Mouse (Mus musculus): ENCODE measurements around the gene Gjd3. TPM values are rescaled to one million over a fixed set of nuclear protein-coding genes. Genes with fewer than 3 reads are reported as not detected.
A peak's percentile ranks its signal among the peaks of the same experiment; 100 is the strongest.
"Not testable (repeated sequence)": the region's sequence is repeated elsewhere in the genome, so short reads cannot be mapped to it uniquely, and the experiment has no call there.

Gjd3 gene
- polyA plus RNA-seq, 1 experiment from 2014 or later, result not detected

GRCm38 (mm10) chr11:98937410-98937913, 45.4 kb downstream of the Gjd3 start:
- peak overlapping the region; percentile 83 for H3K9ac ChIP-seq
- no peaks in the 10 kb centered on the region for H3K27me3 ChIP-seq (ENCODE audit: insufficient read depth, low read length)
- H3K4me2 ChIP-seq, result peak overlapping the region; percentile 94
- ATAC-seq (ENCODE audit: insufficient read depth), result peak; percentile 84
- H3K36me3 ChIP-seq (ENCODE audit: insufficient read depth), result no peaks in the 10 kb centered on the region
- H3K9me3 ChIP-seq (ENCODE audit: low read depth, low read length), result no peaks in the 10 kb centered on the region
- peak overlapping the region; percentile 97 for H3K27ac ChIP-seq (ENCODE audit: low read depth)
- peaks cover 62% of the 10 kb centered on the region for H3K4me1 ChIP-seq (ENCODE audit: insufficient read depth)
- peak overlapping the region; percentile 76 for H3K4me3 ChIP-seq (ENCODE audit: low read depth, low read length)
- peak; percentile 96 for DNase-seq
- no peak for TF ChIP-seq CTCF (IDR thresholded peaks at IDR 0.05; ENCODE audit: low read depth)
- under 1% methylated on average over 37 of the region's 38 CpGs for WGBS

- ATAC-seq (ENCODE audit: insufficient read depth) (peak; percentile 28; the same call in 1 of the 2 replicates), DNase-seq (peak; percentile 74)
- Histone ChIP-seq H3K9me3 (ENCODE audit: low read depth, low read length) (no peaks in the 10 kb centered on the region), H3K27ac (ENCODE audit: low read depth) (peak overlapping the region; percentile 97), H3K4me1 (ENCODE audit: insufficient read depth) (peaks cover 63% of the 10 kb centered on the region), H3K9ac (peak overlapping the region; percentile 83), H3K27me3 (ENCODE audit: insufficient read depth, low read length) (no peaks in the 10 kb centered on the region), H3K4me2 (peak overlapping the region; percentile 94), H3K4me3 (ENCODE audit: low read depth, low read length) (peak overlapping the region; percentile 76), H3K36me3 (ENCODE audit: insufficient read depth) (no peaks in the 10 kb centered on the region)
- WGBS, result under 1% methylated on average over 23 of the region's 23 CpGs
- no peak for TF ChIP-seq CTCF (IDR thresholded peaks at IDR 0.05; ENCODE audit: low read depth)
Measured at GRCm38 (mm10) chr11:98936606-98937409, 46.0 kb downstream of the Gjd3 start.

DNA sequence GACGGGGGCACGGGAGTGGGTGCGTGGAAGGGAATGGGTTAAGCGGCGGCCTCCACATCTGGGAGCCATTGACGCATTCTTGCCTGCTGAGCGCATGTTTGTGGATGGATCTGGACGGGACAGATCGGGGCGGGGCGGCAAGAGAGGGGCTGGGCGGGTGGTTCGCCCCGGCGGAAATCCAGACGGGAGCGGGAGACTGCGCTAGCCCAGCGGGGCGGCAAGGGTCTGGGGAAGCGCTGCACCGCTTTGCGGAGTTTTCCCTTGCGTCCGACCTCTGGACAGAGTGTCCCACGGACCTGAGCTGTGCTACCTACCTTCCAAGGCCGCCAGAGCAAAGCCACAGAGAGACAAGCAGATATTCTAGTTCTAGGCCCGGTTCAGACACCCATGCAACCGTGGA, 46.6 kb downstream of the Gjd3 start:
- under 1% methylated on average over 29 of the region's 29 CpGs for WGBS
- peak overlapping the region; percentile 76 for H3K4me3 ChIP-seq (ENCODE audit: low read depth, low read length)

GRCm38 (mm10) chr11:98935123-98935522, 47.7 kb downstream of the Gjd3 start:
- no peaks in the 10 kb centered on the region for H3K36me3 ChIP-seq (ENCODE audit: insufficient read depth)
- H3K4me3 ChIP-seq (ENCODE audit: low read depth, low read length), result no peak overlapping the region
- DNase-seq (peak; percentile 46), ATAC-seq (ENCODE audit: insufficient read depth) (no peak)
- peaks cover 63% of the 10 kb centered on the region for H3K4me1 ChIP-seq (ENCODE audit: insufficient read depth)
- peak overlapping the region; percentile 24; the same call in 1 of the 2 replicates for H3K4me2 ChIP-seq
- no peaks in the 10 kb centered on the region for H3K9me3 ChIP-seq (ENCODE audit: low read depth, low read length)
- TF ChIP-seq CTCF (IDR thresholded peaks at IDR 0.05; ENCODE audit: low read depth), result no peak
- H3K27me3 ChIP-seq (ENCODE audit: insufficient read depth, low read length), result no peaks in the 10 kb centered on the region
- peak overlapping the region; percentile 72 for H3K27ac ChIP-seq (ENCODE audit: low read depth)
- no peak overlapping the region for H3K9ac ChIP-seq
- 82% methylated on average over 3 of the region's 3 CpGs for WGBS

More for the DNA sequence above, 46.6 kb downstream of the Gjd3 start:
- H3K27ac ChIP-seq (ENCODE audit: low read depth), result peak overlapping the region; percentile 97
- H3K36me3 ChIP-seq (ENCODE audit: insufficient read depth), result no peaks in the 10 kb centered on the region
- H3K27me3 ChIP-seq (ENCODE audit: insufficient read depth, low read length), result no peaks in the 10 kb centered on the region
- H3K4me2 ChIP-seq, result peak overlapping the region; percentile 94
- no peaks in the 10 kb centered on the region for H3K9me3 ChIP-seq (ENCODE audit: low read depth, low read length)
- ATAC-seq (ENCODE audit: insufficient read depth), result peak; percentile 51
- DNase-seq, result peak; percentile 92
- peak overlapping the region; percentile 83 for H3K9ac ChIP-seq
- peaks cover 63% of the 10 kb centered on the region for H3K4me1 ChIP-seq (ENCODE audit: insufficient read depth)
- TF ChIP-seq CTCF (IDR thresholded peaks at IDR 0.05; ENCODE audit: low read depth), result no peak

- no peak for ATAC-seq (ENCODE audit: insufficient read depth)
- H3K4me3 ChIP-seq (ENCODE audit: low read depth, low read length), result no peak overlapping the region
- H3K9ac ChIP-seq, result no peak overlapping the region
- no peak overlapping the region for H3K27ac ChIP-seq (ENCODE audit: low read depth)
- no peaks in the 10 kb centered on the region for H3K36me3 ChIP-seq (ENCODE audit: insufficient read depth)
- no peak for DNase-seq
- peaks cover 61% of the 10 kb centered on the region for H3K4me1 ChIP-seq (ENCODE audit: insufficient read depth)
- H3K9me3 ChIP-seq (ENCODE audit: low read depth, low read length), result no peaks in the 10 kb centered on the region
- WGBS, result 81% methylated on average over 3 of the region's 3 CpGs
- no peak for TF ChIP-seq CTCF (IDR thresholded peaks at IDR 0.05; ENCODE audit: low read depth)
- H3K4me2 ChIP-seq, result no peak overlapping the region
- no peaks in the 10 kb centered on the region for H3K27me3 ChIP-seq (ENCODE audit: insufficient read depth, low read length)
Measured at GRCm38 (mm10) chr11:98934367-98934766, 48.4 kb downstream of the Gjd3 start.

- H3K27ac ChIP-seq (ENCODE audit: low read depth); H3K36me3 ChIP-seq (ENCODE audit: insufficient read depth); ATAC-seq (ENCODE audit: insufficient read depth); DNase-seq; H3K9ac ChIP-seq; H3K27me3 ChIP-seq (ENCODE audit: insufficient read depth, low read length); H3K4me2 ChIP-seq; H3K9me3 ChIP-seq (ENCODE audit: low read depth, low read length); H3K4me3 ChIP-seq (ENCODE audit: low read depth, low read length): not testable (repeated sequence)
- H3K4me1 ChIP-seq (ENCODE audit: insufficient read depth), result peaks cover 61% of the 10 kb centered on the region
- WGBS, result 82% methylated on average over 2 of the region's 2 CpGs
Measured at GRCm38 (mm10) chr11:98933847-98934246, 49.0 kb downstream of the Gjd3 start.

DNA sequence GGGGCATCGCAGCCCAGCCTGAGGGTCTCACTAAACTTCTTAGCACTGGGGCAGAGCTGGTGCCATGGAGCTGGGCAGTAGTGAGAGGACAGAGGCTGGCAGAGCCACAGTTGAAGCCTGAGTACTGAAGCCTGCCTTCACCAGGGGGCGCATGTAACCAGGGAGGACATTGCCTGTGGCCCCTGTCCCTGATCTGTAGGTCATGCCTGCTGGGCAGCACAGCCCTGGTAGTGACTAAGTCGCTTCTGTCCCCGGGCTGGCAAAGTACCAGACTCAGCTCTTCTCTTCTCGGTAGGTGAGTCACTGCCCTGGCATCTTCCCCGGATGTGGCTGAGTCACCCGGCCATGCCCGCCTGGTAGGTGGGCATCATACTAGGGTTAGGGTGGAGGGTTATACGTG, 49.7 kb downstream of the Gjd3 start:
- Histone ChIP-seq H3K36me3 (ENCODE audit: insufficient read depth) (no peaks in the 10 kb centered on the region), H3K4me1 (ENCODE audit: insufficient read depth) (peaks cover 63% of the 10 kb centered on the region), H3K4me3 (ENCODE audit: low read depth, low read length) (peak overlapping the region; percentile 5; the same call in 1 of the 2 replicates), H3K27ac (ENCODE audit: low read depth) (peak overlapping the region; percentile 68; the same call in 1 of the 2 replicates), H3K9ac (no peak overlapping the region), H3K9me3 (ENCODE audit: low read depth, low read length) (no peaks in the 10 kb centered on the region), H3K27me3 (ENCODE audit: insufficient read depth, low read length) (no peaks in the 10 kb centered on the region), H3K4me2 (peak overlapping the region; percentile 91)
- TF ChIP-seq CTCF (IDR thresholded peaks at IDR 0.05; ENCODE audit: low read depth), result peak; percentile 73
- peak; percentile 68 for DNase-seq
- 29% methylated on average over 9 of the region's 9 CpGs for WGBS
- no peak for ATAC-seq (ENCODE audit: insufficient read depth)

All from lung, embryonic 14.5 days (tissue).